Mouse (Mus musculus) left cerebral cortex, adult 6 months (tissue): ENCODE data around the gene Zbtb6. TPM values are rescaled to one million over a fixed set of nuclear protein-coding genes. Genes with fewer than 3 reads are reported as not detected.

Experiments
- long read RNA-seq, 2 experiments: library from polyadenylated mRNA; unstranded; transcript quantifications; one replicate each; pipeline ENCODE4 v2.0.0; 2019 to 2020
- polyA plus RNA-seq: library from polyadenylated mRNA; unstranded; fragments of <200 nt; fragmentation: Nextera tagmentation; gene quantifications from 2 replicates; pipeline ENCODE4 v1.2.3, GENCODE M21; 2021

Gene Zbtb6
- 2.1 and 3.7 TPM in 2 replicates for polyA plus RNA-seq
- long read RNA-seq, experiment 1, full-length matches to known transcripts: 12 of 22 reads
- long read RNA-seq, experiment 1, partial matches to known transcripts: 0 of 22 reads
- long read RNA-seq, experiment 1, other reads (novel, unspliced or antisense): 10 of 22 reads
- long read RNA-seq, experiment 2, full-length matches to known transcripts: 1 of 4 reads
- long read RNA-seq, experiment 2, partial matches to known transcripts: 0 of 4 reads
- long read RNA-seq, experiment 2, other reads (novel, unspliced or antisense): 3 of 4 reads

GRCm38 (mm10) chr2:37442611-37443591, at the start of gene Zbtb6, which contains the start of the genes Zbtb26 and Rabgap1:
Gene Zbtb6 (minus strand): TSS chr2:37443171.
Gene Zbtb26 (minus strand): TSS chr2:37443135.
Gene Rabgap1 (plus strand): TSS chr2:37443279.

GRCm38 (mm10) chr2:37422306-37423304, 20.4 kb downstream of the Zbtb6 start, which contains the start of gene Rc3h2:
Gene Rc3h2 (minus strand): TSS chr2:37422903.

Other genes with a start within 250 kb of the Zbtb6 start
- not detected in 2 replicates for gene Olfr366, start 231.6 kb downstream of the Zbtb6 start, polyA plus RNA-seq
- not detected in 2 replicates for gene Olfr368, start 116.7 kb downstream of the Zbtb6 start, polyA plus RNA-seq
- gene Pdcl, start 83.8 kb downstream of the Zbtb6 start, polyA plus RNA-seq: 14.2 and 17.3 TPM in 2 replicates
- 6.5 and 12.5 TPM in 2 replicates for gene Rc3h2, start 20.3 kb downstream of the Zbtb6 start, polyA plus RNA-seq
- gene Zbtb26, start within 50 bp of the Zbtb6 start, polyA plus RNA-seq: 2.7 and 2.9 TPM in 2 replicates
- 14.2 and 24.8 TPM in 2 replicates for gene Rabgap1, start 108 bp upstream of the Zbtb6 start, polyA plus RNA-seq
- gene Gpr21, start 73.2 kb upstream of the Zbtb6 start, polyA plus RNA-seq: 0.68 and 0.86 TPM in 2 replicates